Mouse (Mus musculus) cerebellum, postnatal 36 days (tissue): ENCODE measurements at regions not wholly inside any gene's neighbourhood (a gene's known extent, or its start where the extent isn't known, plus 50 kb on each side); places are given as distances from the start of the nearest gene placed in this dataset.
A peak's percentile ranks its signal among the peaks of the same experiment; 100 is the strongest.

Experiments
- DNase-seq, 2 experiments: peaks; one replicate each; pipeline ENCODE4 v3.0.0; 2021 to 2022; ENCODE audit warnings: mixed read lengths in 2 of 2

DNA sequence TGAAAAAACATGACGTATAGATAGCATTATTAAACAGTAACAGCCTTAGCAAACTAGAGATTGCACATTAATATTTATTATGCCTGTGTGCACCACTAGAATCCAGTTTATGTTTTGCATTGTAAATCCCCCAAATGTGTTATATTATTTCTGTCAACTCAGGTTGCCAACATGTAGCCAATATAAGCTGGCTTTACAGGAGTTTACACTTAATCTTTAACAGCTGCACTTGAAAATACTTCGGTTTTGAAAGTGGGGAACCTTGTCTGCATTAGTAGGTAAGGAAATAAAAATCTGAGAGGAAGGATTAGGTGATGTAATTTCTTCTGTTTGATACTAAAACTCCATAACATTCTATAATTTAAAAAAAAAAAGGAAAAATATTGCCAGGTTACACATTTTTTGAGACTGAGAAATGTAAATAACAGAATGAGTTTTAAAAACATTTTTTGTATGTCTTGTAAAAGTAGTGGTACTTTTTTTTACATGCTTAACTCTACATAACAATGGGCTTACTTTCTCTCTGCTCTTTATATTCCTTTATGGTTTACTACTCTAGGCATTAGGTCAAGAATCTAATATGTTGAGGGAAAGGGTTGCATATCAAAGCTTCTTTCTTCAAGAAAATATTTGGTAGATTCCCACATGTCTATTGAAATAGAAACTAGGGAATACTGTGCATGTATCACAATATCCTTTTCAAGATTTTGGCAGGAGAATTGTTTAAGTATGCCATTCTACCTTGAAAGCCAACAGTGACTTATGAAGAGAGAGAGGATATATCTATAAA, 214.2 kb upstream of the Adamts5 start:
- DNase-seq: no peak

DNA sequence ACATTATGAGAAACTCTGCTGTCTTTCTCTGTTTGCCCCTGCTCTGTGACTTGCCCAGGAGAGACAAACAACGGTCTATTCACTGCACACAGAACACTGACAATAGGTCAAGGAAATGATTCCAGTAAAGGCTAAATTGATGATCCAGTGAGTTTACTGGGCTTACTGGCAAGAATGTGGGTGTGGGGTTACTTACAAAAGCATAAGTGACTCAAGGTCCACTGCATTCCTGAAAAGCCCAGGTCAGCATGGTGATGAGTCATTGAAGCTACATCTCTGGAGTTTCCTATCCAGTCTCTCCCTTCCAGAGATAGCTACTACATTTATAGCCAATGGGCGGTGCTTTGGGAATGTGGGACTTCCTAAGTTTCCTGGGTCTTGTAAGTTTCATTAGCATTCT, 192.8 kb upstream of the Adamts5 start:
- DNase-seq: no peak

DNA sequence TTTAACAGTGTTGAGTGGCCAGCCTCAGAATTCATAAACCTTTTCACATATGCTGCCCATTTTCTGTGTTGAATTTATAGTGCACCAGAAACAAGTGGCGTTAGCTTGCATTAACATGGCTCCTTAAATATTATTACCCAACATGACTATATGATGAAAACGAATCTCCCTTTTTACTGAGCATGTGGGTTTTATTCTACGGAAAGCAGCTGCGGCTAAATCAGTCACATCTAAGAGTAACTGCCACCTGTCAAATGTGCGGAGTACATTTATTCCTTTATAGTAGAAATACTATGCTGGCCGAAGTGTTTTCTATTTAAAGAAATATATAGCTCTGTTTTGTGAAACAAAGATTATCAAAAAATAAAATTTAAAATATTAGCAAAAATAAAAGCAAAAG, 188.5 kb upstream of the Adamts5 start:
- no peak for DNase-seq

DNA sequence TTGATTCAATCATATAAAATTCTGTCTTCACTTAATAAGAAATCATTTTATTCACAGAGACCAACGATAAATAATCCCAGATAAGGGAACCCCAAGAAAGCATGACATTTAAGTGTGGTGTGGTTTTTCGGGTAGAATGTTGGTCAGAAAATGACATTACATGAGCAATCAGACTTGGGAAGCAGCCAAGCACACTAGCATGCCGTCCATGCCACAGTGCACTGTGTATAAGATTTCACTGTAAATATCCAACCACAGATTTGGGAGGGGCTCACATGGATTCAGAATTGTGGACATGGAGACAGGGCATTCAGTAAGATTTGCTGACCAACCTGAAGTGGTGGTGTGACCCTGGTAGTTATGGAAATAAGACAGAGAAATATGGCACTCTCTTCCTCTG, 185.8 kb upstream of the Adamts5 start:
- DNase-seq: no peak

DNA sequence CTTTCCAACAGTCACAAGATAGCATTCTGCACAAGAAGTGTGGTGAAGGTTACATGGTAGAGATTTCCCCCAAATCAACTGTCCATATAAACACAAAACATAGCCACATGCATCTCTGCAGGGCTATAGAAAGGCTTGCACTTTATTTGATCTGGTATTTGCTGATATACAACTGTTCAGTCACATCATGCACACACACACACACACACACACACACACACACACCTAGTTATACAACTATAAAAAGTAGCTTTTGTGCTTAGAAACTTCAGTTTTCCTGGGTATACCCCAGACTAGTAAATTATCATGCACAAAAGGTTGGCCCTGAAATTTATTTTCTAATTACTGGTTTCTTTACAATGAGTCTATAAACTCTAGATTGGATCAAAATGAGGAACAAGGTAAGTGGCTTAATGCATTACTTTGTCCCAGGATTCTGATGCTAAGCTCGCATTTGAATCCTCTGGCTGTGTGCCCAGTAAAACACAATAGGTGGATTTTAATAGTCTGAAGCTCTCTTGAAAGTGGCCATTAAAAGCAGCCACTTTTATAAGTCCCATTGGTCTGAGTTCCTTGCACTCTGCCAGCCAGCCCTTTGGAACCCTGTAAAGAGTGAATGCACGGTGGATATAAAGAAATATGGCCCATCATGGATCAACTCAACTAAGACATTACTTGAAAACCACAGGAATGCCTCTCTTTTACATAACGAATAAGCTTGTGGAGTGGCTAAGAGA, 166.2 kb upstream of the Adamts5 start:
- no peak for DNase-seq

DNA sequence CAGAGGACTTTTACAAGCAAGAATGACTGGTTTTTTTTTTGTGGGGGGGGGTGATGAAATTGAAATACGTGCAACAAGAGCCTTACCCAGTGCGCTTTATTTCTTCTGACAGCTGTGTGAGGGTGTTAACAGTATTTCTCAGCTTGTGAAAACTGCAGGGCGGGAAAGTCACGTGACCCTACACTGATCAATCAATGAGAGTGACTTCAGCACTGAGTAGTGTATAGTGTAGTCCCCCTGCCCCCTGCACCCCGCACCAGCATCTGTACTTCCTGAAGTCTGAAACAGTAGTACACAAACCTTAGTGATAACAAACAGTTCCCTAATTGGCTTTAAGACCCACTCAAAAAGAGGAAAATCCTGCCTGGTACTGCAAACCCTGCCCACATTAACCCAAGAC, 158.5 kb upstream of the Adamts5 start:
- no peak for DNase-seq

DNA sequence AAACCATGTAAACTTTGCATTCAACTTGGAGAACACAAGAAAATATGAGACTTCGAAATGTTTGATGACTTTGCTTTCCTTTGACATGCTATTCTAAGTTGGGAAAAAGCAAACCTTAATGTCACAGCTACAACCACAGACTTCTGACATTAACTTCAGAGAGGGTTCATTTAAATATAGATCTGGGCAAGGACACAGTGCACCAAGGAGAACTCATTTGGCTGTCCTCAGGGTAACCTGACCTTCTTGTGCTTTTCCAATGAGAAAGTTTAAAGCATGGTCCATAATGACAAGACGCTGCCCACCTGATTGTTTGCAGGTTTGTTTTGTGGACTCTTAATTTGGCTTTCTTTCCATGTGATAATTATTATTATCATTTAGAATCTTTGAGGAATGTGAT, 143.1 kb upstream of the Adamts5 start:
- no peak for DNase-seq

DNA sequence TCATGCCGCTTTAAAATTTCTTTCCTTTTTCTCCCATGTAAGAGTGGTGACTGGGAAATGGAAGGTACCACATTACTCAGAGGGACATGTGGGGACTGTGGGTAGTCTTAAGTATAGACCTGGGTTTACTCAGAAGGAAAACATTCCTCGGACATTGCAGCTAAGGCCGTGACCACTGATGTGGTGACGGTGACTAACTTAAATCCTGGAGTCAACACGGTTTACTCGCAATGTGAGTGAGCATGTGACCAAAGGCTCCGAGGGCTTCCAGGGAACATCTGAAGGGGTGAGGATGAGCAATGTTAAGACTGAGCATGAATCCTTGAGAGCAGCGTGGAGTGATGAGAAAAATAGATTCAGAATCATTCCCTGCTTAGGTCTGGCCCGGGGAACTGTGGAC, 133.1 kb upstream of the Adamts5 start:
- DNase-seq: no peak

DNA sequence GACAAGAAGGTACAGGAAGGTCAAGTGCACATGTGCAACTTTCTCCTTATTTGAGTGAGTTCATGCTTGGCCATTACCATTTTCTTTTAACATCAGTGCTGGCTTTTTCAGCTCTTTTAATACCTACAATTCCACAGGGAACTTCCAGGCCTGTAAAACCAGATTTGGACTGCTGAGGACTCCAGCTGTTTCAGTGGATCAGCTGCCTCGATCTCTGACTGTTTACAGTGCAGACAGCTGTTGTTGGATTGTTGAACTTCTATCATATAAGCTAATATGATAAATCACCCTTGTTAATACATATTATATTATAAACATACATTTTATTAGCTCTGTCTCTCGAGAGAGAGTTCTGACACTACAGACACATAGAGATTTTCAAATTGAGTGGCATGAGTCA, 126.1 kb upstream of the Adamts5 start:
- DNase-seq: no peak

DNA sequence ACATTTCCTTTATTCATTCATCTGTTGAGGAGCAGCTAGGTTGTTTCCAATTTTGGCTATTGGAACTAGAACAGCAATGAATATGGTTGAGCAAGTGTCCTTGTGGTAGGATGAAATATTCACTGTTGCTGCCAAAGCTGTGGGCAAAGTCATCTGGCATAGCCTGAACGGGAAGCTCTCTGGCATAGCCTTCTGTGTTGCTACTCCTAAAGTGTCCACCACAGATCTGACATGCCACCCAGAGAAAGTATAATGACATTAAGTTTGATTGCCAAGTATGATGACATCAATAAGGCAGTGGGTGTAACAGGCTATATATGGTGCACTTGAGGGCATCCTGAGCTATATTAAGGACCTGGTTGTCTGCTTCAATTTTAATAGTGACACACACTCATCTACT, 113.7 kb upstream of the Adamts5 start:
- peak in 1 of 2 experiments; percentile 2 for DNase-seq

DNA sequence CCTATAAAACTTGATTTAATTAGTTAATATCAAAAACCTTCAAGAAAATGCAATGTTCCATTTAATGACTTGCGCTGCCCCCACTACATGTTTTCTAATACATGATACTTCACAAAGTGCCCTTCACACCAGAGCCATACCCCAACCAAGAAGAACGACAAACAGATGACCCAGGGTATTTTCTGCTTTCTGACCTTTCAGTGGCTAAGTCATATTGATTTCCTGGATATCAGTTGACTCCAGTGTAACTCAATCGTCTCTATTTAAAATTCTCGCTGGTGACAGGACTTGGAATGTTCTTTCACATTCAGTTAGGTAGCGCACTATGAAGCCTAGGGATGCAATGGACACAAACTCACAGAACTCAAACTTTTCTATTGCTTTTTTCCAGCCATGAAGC, 109.4 kb upstream of the Adamts5 start:
- DNase-seq: no peak

DNA sequence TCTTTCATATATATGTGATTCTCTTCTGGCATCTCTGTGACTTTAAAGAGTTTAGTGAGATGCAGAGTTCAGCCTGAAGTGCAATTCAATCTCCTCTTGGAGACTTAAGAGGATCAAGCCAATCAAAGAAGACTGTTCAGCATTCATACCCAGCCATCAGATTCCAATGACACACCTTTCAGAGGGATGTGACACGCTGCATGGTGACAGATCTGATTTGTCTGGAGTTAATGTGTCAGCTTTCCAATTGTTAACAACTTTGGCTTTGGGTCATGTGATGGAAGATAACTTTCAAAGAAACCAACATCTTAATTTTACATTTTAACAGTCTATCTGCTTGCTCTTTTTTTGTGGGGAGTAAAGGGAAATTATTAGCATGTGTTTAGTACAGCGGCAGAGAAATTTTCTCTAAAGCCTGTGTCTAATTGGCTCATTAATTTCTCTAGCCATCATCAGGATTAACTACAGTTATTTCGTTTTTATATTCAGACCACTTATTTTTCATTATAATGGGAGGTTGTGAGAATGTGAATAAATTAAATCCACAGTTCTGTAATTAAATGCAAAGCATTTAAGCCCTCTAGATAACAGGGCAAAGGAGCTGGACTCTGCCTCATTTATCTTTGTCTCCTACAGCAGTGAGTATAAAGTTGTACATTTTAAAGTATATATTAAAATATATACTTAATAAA, 108.2 kb upstream of the Adamts5 start:
- DNase-seq: no peak

DNA sequence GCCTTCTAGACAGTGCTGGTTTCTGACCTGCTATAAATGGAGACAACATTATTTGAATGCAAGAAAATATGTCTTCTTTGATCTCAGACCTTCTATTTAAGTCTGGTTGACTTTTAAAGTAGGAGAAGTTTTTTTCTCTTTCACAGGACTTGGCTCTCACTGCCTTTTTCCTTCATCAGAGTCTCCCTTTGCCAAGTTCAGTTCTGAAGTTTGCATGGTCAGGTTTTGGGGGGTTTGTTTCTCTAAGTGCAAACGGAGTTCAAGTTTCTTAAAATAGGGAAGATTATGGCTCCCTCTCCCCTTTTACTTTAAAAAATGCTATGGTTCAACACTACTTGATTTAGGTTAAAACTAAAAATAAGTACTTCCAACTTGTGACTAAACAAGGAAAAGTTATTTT, 106.2 kb upstream of the Adamts5 start:
- no peak for DNase-seq

DNA sequence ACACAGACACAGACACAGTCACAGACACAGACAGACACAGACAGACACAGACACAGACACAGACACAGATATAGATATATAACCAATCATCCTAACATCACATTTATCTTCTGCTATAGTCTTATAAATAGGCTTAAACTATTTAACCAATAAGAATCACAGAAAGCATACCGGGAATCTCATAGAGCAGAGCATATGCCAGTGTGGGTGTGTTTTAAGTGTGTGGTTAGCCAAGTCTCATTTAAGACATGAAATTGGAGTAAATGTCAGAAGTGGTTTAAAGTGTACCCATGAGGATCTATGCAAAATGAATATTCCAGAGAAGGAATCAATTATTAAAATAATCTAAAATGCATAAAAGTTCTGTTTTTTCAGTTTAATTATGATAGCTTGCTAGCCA, 99.2 kb upstream of the Adamts5 start:
- DNase-seq: no peak

DNA sequence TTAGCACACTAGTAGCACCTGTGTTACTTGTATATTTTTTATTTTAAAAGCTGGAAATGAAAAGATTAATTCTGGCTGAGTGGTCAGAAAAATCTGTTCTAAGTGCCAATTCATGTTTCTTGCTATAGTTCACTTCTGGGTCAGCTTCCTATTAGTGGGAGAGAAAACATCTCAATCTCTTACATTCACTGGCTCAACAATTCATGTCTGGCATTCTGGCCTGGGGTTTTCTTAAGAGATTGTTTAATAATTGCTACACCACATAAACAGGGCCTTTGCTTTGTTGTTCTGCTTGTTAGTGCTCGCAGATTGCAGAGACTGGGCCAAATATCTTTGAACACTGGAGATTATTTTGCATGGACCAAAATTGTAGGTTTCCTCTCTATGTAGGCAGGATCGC, 84.2 kb upstream of the Adamts5 start:
- no peak for DNase-seq

DNA sequence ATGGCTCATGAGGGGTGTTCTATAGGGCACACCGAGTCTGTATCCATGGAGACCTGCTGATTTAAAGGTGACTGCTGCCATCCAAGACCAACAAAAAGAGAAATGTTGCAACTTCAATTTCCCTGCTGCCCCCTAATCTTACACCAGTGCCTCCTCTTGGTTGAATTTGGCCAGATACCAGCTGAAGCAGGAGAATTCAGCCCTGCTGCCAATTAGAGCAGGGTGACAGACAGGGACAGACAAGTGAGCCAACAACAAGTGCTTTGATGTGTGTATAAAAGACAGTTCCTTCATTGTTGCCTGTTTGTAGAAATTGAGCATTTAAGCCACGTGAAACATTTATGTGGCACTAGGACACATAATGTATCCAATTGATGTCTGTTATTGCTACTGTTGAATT, 75.5 kb upstream of the Adamts5 start:
- DNase-seq: no peak

DNA sequence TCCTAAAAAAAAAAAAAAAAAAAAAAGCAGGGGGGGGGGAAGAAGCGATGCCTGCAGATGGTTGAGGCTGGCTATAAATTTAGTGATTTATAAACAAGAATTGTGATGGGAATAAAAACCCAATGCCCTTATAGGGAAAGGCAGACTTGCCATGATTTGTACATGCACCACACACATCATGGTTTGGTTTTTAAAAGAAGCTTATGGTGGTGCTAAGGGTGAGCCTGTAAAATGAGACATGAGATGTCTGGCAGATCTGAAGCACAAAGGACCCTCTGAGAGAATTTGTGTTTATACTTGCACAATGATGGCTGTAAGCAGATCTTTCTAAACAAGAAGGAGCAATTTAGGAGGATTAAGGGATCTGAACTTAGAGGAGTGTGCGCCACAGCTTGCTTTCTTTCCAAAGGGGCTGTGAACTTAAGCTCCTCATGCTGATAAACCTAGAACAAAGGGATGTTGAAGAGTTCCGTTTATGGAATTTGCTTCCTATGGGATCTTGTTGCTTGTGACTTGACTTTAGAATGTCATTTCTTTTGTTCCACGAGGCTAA, 65.3 kb upstream of the Adamts5 start:
- no peak for DNase-seq

DNA sequence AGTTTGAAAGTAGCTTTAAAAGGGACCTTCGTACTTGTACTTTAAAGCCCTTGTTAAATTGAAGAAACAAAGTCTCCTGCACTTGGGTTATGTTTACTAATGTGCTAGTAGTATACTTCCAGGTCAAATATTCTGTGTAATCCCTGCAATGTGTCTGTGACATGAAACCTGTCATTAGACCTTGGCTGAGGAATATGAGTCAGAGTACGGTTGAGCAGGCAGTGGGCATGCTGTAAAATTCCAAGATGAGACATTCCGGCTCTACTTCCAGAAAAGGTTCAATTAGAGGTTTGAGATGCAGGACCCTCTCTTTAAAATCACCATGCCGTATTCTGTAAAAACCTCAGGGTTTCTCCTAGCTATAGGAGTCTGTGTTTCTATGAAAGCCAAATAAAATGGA, 64.6 kb upstream of the Adamts5 start:
- DNase-seq: no peak

DNA sequence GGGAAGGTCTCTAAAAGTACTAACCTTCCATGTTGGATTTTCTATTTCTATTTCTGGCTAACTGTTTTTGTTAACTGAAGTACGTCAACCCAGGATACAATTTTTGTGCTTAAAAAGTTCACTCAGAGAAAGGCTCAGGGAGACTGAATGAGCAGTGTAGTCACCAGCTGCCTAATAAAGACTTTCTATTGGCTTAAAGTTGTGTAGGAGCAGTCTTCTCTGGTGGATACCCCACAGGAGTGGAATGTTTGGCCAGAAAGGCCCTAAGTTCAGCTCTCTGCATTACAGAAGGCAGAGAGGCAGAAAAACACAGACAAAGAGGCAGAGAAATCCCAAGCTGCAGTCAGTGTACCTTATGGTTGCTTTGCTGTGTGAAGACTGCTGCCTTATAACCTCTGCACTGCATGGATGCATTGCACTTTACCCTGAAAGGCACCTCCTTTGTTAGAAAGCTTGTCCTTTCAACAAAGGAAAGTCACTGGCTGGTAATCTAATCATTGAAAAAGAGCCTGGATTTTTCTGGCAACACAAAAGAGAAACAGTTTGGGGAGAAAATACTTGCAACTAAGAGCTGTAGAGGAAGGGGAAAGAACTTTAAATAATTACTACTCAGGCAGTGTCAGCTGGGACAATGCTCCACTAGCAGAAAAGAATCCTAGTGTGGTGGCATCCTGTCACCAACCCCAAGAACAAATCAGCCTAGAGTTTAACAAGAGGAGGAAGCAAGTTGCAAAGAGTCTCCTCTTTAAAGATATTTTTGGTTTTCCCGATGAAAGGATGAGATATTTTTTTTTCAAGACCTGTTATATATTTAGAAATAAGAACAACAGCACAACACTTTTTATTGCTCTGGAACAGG, 63.0 kb upstream of the Adamts5 start:
- DNase-seq: no peak

DNA sequence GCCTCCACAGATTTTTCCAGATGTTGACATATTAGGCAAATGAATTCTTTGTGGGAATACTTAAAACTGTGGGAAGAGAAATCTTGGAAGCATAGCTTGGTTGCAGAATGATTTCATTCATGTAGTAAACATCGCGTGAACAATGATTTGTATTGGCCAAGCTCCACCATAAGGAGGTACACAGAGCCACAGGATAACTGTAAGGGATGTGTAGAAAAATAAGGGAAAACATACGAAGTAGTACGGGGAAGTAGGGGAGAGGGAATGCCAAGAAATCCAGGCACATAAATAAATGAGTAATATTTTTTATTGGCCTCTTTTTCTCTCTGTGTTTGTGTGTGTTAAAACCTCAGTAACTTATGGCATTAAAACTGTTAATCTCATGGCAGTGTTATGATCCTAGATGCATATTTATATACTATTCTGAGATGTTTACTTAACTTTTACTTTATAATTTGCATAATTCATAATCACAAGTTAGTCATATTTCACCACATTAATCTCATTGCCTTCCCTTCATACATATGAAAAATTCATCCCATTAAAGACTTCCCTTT, 54.5 kb upstream of the Adamts5 start:
- DNase-seq: no peak

DNA sequence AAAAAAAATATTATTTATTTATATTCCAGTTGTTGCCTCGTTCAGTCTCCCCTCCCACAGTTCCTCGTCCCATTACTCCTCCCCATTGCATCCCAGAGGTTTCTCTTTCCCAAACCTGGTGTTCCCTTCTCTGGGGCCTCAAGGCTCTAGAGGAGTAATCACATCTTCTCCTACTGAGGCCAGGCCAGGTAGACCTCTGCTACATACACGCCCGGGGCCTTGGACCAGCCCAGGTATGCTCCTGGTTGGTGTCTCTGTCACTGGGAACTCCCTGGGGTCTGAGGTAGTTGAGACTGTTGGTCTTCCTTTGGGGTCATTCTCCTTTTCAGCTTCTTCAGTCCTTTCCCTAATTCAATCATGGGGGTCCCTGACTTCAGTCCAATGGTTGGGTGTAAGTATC, 50.0 kb upstream of the Adamts5 start:
- DNase-seq: no peak
